Mouse (Mus musculus): ENCODE measurements around the gene Olfr704. TPM values are rescaled to one million over a fixed set of nuclear protein-coding genes. Genes with fewer than 3 reads are reported as not detected.

Olfr704 gene
- polyA plus RNA-seq, 1 experiment from 2014 or later = not detected

Other genes starting within 250 kb of the Olfr704 start
- not detected in 2 replicates for gene Olfr693, start 182.6 kb upstream of the Olfr704 start, polyA plus RNA-seq (2015; fragmentation: Nextera tagmentation; extraction: Ambion mirVana)
- gene Olfr694, start 171.4 kb upstream of the Olfr704 start, polyA plus RNA-seq (2015; fragmentation: Nextera tagmentation; extraction: Ambion mirVana) = not detected in 2 replicates
- not detected in 2 replicates for gene Olfr695, start 146.8 kb upstream of the Olfr704 start, polyA plus RNA-seq (2015; fragmentation: Nextera tagmentation; extraction: Ambion mirVana)
- not detected in 2 replicates for gene Olfr697, start 120.7 kb upstream of the Olfr704 start, polyA plus RNA-seq (2015; fragmentation: Nextera tagmentation; extraction: Ambion mirVana)
- gene Olfr698, start 107.8 kb upstream of the Olfr704 start, polyA plus RNA-seq (2015; fragmentation: Nextera tagmentation; extraction: Ambion mirVana) = not detected in 2 replicates
- gene Olfr699, start 70.0 kb upstream of the Olfr704 start, polyA plus RNA-seq (2015; fragmentation: Nextera tagmentation; extraction: Ambion mirVana) = not detected in 2 replicates
- gene Olfr700, start 54.4 kb upstream of the Olfr704 start, polyA plus RNA-seq (2015; fragmentation: Nextera tagmentation; extraction: Ambion mirVana) = not detected in 2 replicates
- gene Olfr701, start 49.1 kb upstream of the Olfr704 start, polyA plus RNA-seq (2015; fragmentation: Nextera tagmentation; extraction: Ambion mirVana) = not detected in 2 replicates
- not detected in 2 replicates for gene Olfr702, start 29.3 kb upstream of the Olfr704 start, polyA plus RNA-seq (2015; fragmentation: Nextera tagmentation; extraction: Ambion mirVana)
- gene Olfr703, start 19.8 kb upstream of the Olfr704 start, polyA plus RNA-seq (2015; fragmentation: Nextera tagmentation; extraction: Ambion mirVana) = not detected in 2 replicates
- gene Olfr705, start 13.7 kb downstream of the Olfr704 start, polyA plus RNA-seq (2015; fragmentation: Nextera tagmentation; extraction: Ambion mirVana) = not detected in 2 replicates
- not detected in 2 replicates for gene Olfr706, start 25.0 kb downstream of the Olfr704 start, polyA plus RNA-seq (2015; fragmentation: Nextera tagmentation; extraction: Ambion mirVana)
- not detected in 2 replicates for gene Olfr707, start 38.1 kb downstream of the Olfr704 start, polyA plus RNA-seq (2015; fragmentation: Nextera tagmentation; extraction: Ambion mirVana)
- not detected in 2 replicates for gene Olfr1532-ps1, start 44.8 kb downstream of the Olfr704 start, polyA plus RNA-seq (2015; fragmentation: Nextera tagmentation; extraction: Ambion mirVana)
- not detected in 2 replicates for gene Olfr709-ps1, start 69.0 kb downstream of the Olfr704 start, polyA plus RNA-seq (2015; fragmentation: Nextera tagmentation; extraction: Ambion mirVana)
- not detected in 2 replicates for gene Olfr710, start 85.1 kb downstream of the Olfr704 start, polyA plus RNA-seq (2015; fragmentation: Nextera tagmentation; extraction: Ambion mirVana)
- not detected in 2 replicates for gene Olfr6, start 100.8 kb downstream of the Olfr704 start, polyA plus RNA-seq (2015; fragmentation: Nextera tagmentation; extraction: Ambion mirVana)
- not detected in 2 replicates for gene Olfr711, start 112.3 kb downstream of the Olfr704 start, polyA plus RNA-seq (2015; fragmentation: Nextera tagmentation; extraction: Ambion mirVana)
- not detected in 2 replicates for gene Olfr2, start 142.9 kb downstream of the Olfr704 start, polyA plus RNA-seq (2015; fragmentation: Nextera tagmentation; extraction: Ambion mirVana)
- not detected in 2 replicates for gene Olfr713, start 168.0 kb downstream of the Olfr704 start, polyA plus RNA-seq (2015; fragmentation: Nextera tagmentation; extraction: Ambion mirVana)
- gene Olfr714, start 207.8 kb downstream of the Olfr704 start, polyA plus RNA-seq (2015; fragmentation: Nextera tagmentation; extraction: Ambion mirVana) = not detected in 2 replicates
- gene Olfr17, start 230.0 kb downstream of the Olfr704 start, polyA plus RNA-seq (2015; fragmentation: Nextera tagmentation; extraction: Ambion mirVana) = not detected in 2 replicates
- not detected in 2 replicates for gene Olfr715b, start 247.2 kb downstream of the Olfr704 start, polyA plus RNA-seq (2015; fragmentation: Nextera tagmentation; extraction: Ambion mirVana)